Mouse (Mus musculus): ENCODE data around the gene Foxred2. TPM values are rescaled to one million over a fixed set of nuclear protein-coding genes. Genes with fewer than 3 reads are reported as not detected.

Gene Foxred2
- polyA plus RNA-seq, 1 experiment = 10.9 TPM

DNA sequence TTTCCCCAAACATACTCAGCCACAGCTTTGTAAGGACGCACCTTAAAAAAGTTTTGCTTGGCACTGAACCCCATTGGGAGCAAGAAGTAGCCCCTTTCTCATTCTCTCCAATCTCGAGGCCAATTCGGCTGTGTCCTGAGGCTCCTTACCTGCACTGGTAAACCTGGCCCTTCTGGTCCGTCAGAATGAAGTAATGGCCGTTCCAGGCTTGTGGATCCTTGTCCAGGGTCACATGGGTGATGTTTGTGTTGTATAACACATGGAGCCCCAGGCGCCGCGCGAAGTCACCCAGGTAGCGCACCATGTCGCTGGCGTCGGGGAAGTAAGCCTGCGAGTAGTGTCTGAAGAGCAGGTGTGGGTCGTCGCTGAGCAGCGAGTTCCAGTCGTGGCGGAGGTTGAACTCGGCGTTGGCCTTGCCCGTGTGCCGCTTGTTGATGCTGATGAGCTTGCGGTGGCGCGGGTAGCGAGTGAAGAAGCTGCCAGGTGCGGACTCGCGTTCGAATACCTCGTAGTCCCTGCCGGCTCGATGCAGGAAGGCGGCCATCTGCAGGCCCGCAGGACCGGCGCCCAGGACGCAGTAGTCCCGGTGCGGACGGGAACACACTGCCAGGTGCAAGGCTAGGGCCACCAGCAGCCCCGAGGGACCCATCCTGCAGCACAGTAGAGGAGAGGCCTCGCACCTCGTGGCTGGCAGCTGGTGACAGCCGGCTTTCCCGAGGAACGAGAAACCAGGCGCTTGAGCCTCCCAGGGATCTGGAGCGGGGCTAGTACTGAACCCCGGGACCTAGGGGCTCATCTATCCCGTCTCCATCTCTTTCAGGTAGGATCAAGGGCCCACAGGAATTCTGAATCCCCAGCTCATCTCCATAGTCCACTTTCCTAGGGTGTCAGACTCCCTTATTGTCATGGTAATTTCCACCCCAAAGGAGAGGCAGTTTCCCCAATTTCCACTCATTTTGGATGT lies 800 bp downstream of the Foxred2 start:
- no peak overlapping the region for H3K27ac ChIP-seq (ENCODE audit: insufficient read depth, low read length)
- H3K4me3 ChIP-seq (ENCODE audit: low read depth, low read length) = peak overlapping the region; percentile 56
- TF ChIP-seq EP300 (IDR thresholded peaks at IDR 0.05; ENCODE audit: insufficient read depth, low read depth, low read length) (no peak), POLR2A (IDR thresholded peaks at IDR 0.05; ENCODE audit: insufficient read depth, low read length) (no peak), CTCF (IDR thresholded peaks at IDR 0.05; ENCODE audit: low read depth, low read length) (no peak)
- peaks cover 2% of the 10 kb centered on the region for H3K4me1 ChIP-seq (ENCODE audit: control insufficient read depth, insufficient read depth, low read length)
- H3K9me3 ChIP-seq (replicated peaks; ENCODE audit: control insufficient read depth, insufficient read depth, low read length, poor library complexity, severe bottlenecking) = no peaks in the 10 kb centered on the region
- H3K27me3 ChIP-seq (ENCODE audit: control insufficient read depth, insufficient read depth, low read length, poor library complexity, severe bottlenecking) = no peaks in the 10 kb centered on the region
- H3K36me3 ChIP-seq (ENCODE audit: control insufficient read depth, insufficient read depth, low read length, poor library complexity, severe bottlenecking) = peaks cover 21% of the 10 kb centered on the region
- peak overlapping the region; percentile 67 for H3K9ac ChIP-seq (ENCODE audit: low read depth, poor library complexity, severe bottlenecking)

DNA sequence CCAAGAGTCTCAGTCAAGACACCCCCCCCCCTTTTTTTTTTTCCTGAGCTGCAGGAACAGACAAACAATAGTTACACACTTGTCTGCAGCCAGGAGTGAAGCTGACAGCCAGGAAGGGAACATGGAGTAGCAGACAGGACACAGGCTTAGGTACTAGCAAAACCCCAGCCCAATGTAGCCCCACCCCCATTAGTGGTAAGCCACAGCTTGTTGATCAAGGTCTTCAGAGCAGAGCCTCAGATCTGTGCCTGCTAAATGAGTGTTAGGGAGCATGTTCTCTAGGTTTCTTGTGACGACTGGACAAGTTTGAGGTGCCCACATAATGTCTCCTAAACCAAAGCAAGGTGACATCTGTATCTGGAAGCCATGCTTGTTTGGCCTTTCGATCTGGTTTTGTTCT lies 2.2 kb downstream of the Foxred2 start:
- TF ChIP-seq POLR2A (IDR thresholded peaks at IDR 0.05; ENCODE audit: insufficient read depth, low read length) = no peak
- TF ChIP-seq CTCF (IDR thresholded peaks at IDR 0.05; ENCODE audit: low read depth, low read length) = no peak
- TF ChIP-seq EP300 (IDR thresholded peaks at IDR 0.05; ENCODE audit: insufficient read depth, low read depth, low read length) = no peak
- Histone ChIP-seq H3K4me3 (ENCODE audit: low read depth, low read length) (no peak overlapping the region), H3K4me1 (ENCODE audit: control insufficient read depth, insufficient read depth, low read length) (peaks cover 2% of the 10 kb centered on the region), H3K9ac (ENCODE audit: low read depth, poor library complexity, severe bottlenecking) (no peak overlapping the region), H3K9me3 (replicated peaks; ENCODE audit: control insufficient read depth, insufficient read depth, low read length, poor library complexity, severe bottlenecking) (no peaks in the 10 kb centered on the region), H3K36me3 (ENCODE audit: control insufficient read depth, insufficient read depth, low read length, poor library complexity, severe bottlenecking) (peaks cover 8% of the 10 kb centered on the region), H3K27ac (ENCODE audit: insufficient read depth, low read length) (no peak overlapping the region), H3K27me3 (ENCODE audit: control insufficient read depth, insufficient read depth, low read length, poor library complexity, severe bottlenecking) (no peaks in the 10 kb centered on the region)

DNA sequence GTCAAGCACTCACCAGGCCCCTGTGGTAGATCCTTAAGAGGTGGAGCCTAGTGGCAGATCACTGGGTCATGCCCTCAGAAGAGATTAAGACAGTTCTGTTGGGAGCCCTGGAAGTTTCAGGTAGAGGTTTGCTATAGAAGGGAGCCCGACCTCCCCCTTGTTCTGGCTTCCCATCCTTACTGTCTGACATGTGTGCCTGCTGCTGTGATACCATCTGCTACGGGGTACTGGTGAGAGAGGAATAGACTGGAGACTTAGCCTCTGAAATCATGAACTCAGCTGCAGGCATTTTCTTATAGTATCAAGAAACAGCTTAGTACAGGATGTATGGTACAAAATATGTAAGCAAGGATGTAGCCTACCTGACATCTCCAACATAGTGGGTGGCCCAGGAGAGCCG lies 3.6 kb downstream of the Foxred2 start:
- H3K9me3 ChIP-seq (replicated peaks; ENCODE audit: control insufficient read depth, insufficient read depth, low read length, poor library complexity, severe bottlenecking) = no peaks in the 10 kb centered on the region
- H3K36me3 ChIP-seq (ENCODE audit: control insufficient read depth, insufficient read depth, low read length, poor library complexity, severe bottlenecking) = no peaks in the 10 kb centered on the region
- no peak overlapping the region for H3K9ac ChIP-seq (ENCODE audit: low read depth, poor library complexity, severe bottlenecking)
- no peak overlapping the region for H3K27ac ChIP-seq (ENCODE audit: insufficient read depth, low read length)
- no peaks in the 10 kb centered on the region for H3K27me3 ChIP-seq (ENCODE audit: control insufficient read depth, insufficient read depth, low read length, poor library complexity, severe bottlenecking)
- TF ChIP-seq POLR2A (IDR thresholded peaks at IDR 0.05; ENCODE audit: insufficient read depth, low read length) (no peak), EP300 (IDR thresholded peaks at IDR 0.05; ENCODE audit: insufficient read depth, low read depth, low read length) (no peak), CTCF (IDR thresholded peaks at IDR 0.05; ENCODE audit: low read depth, low read length) (no peak)
- no peak overlapping the region for H3K4me3 ChIP-seq (ENCODE audit: low read depth, low read length)
- peaks cover 2% of the 10 kb centered on the region for H3K4me1 ChIP-seq (ENCODE audit: control insufficient read depth, insufficient read depth, low read length)

DNA sequence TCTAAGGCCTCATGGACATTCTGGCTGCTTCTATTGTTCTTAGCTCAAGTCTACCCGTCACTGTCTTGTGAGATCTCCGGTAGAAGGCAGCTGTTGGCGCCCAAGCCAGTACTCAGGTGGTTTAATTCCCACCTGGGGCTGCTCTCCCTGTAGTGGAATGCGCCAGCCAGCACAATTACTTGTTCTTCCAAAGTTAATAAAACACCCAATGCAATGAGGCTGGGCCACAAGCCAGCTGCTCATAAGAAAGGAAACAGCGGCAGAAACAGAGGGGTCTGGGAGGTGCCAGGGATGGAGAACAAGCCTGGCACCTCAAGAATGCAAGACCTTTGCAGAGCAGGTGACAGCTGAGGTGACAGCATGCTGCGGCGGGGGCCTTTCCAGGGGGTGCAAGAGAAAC lies 7.5 kb downstream of the Foxred2 start:
- H3K27ac ChIP-seq (ENCODE audit: insufficient read depth, low read length) = no peak overlapping the region
- no peaks in the 10 kb centered on the region for H3K27me3 ChIP-seq (ENCODE audit: control insufficient read depth, insufficient read depth, low read length, poor library complexity, severe bottlenecking)
- TF ChIP-seq EP300 (IDR thresholded peaks at IDR 0.05; ENCODE audit: insufficient read depth, low read depth, low read length) = no peak
- no peaks in the 10 kb centered on the region for H3K4me1 ChIP-seq (ENCODE audit: control insufficient read depth, insufficient read depth, low read length)
- no peak overlapping the region for H3K9ac ChIP-seq (ENCODE audit: low read depth, poor library complexity, severe bottlenecking)
- H3K36me3 ChIP-seq (ENCODE audit: control insufficient read depth, insufficient read depth, low read length, poor library complexity, severe bottlenecking) = 0 out of 2 replicates have a peak, but pooled peaks cover 2% of the 10 kb centered on the region
- no peak overlapping the region for H3K4me3 ChIP-seq (ENCODE audit: low read depth, low read length)
- no peaks in the 10 kb centered on the region for H3K9me3 ChIP-seq (replicated peaks; ENCODE audit: control insufficient read depth, insufficient read depth, low read length, poor library complexity, severe bottlenecking)

DNA sequence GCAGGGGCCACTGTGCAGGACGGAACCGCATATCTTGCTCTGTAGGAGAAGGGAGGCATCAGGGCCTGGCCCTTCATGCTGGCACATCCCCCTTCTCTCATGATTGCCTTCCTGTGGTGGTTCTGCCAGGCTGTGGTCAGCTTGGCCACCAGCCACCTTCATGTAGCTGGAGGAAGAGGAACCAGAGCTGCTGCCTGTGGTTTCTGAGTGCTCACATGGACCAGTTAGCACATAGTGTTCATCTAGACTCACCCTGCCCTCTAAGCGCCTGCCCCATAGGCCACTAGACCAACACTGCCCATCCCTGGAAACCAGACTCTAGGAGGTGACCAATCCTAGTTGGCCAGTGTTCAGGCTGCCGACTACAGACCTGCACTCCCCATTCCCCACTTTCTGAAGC lies 10.8 kb downstream of the Foxred2 start:
- Histone ChIP-seq H3K4me1 (ENCODE audit: control insufficient read depth, insufficient read depth, low read length) (no peaks in the 10 kb centered on the region), H3K36me3 (ENCODE audit: control insufficient read depth, insufficient read depth, low read length, poor library complexity, severe bottlenecking) (0 out of 2 replicates have a peak, but pooled peaks cover 2% of the 10 kb centered on the region), H3K27ac (ENCODE audit: insufficient read depth, low read length) (no peak overlapping the region), H3K4me3 (ENCODE audit: low read depth, low read length) (no peak overlapping the region), H3K9ac (ENCODE audit: low read depth, poor library complexity, severe bottlenecking) (no peak overlapping the region), H3K9me3 (replicated peaks; ENCODE audit: control insufficient read depth, insufficient read depth, low read length, poor library complexity, severe bottlenecking) (no peaks in the 10 kb centered on the region), H3K27me3 (ENCODE audit: control insufficient read depth, insufficient read depth, low read length, poor library complexity, severe bottlenecking) (no peaks in the 10 kb centered on the region)
- TF ChIP-seq POLR2A (IDR thresholded peaks at IDR 0.05; ENCODE audit: insufficient read depth, low read length) (no peak), CTCF (IDR thresholded peaks at IDR 0.05; ENCODE audit: low read depth, low read length) (no peak), EP300 (IDR thresholded peaks at IDR 0.05; ENCODE audit: insufficient read depth, low read depth, low read length) (no peak)

DNA sequence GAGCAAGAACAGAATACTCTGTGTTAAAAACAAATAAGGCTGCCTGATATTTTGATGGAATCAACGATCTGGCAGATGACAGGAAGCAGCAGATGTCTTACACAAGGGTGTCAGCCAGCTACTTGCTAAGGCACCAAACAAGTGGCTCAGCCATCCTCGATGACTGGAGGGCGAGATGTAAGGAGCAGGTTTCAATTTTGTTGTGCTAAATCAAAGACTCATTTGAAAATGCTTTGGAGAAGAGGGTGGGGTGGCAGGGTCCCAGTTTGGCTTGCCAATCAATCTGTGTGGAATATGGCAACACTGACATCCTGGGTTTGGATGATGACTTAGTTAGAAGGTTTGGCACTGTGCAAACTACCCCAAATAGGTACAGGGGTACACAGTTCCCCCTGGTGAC lies 15.0 kb downstream of the Foxred2 start:
- Histone ChIP-seq H3K27ac (ENCODE audit: insufficient read depth, low read length) (no peak overlapping the region), H3K36me3 (ENCODE audit: control insufficient read depth, insufficient read depth, low read length, poor library complexity, severe bottlenecking) (0 out of 2 replicates have a peak, but pooled peaks cover 2% of the 10 kb centered on the region), H3K4me1 (ENCODE audit: control insufficient read depth, insufficient read depth, low read length) (no peaks in the 10 kb centered on the region), H3K9ac (ENCODE audit: low read depth, poor library complexity, severe bottlenecking) (no peak overlapping the region), H3K9me3 (replicated peaks; ENCODE audit: control insufficient read depth, insufficient read depth, low read length, poor library complexity, severe bottlenecking) (no peaks in the 10 kb centered on the region), H3K27me3 (ENCODE audit: control insufficient read depth, insufficient read depth, low read length, poor library complexity, severe bottlenecking) (no peaks in the 10 kb centered on the region), H3K4me3 (ENCODE audit: low read depth, low read length) (no peak overlapping the region)
- TF ChIP-seq EP300 (IDR thresholded peaks at IDR 0.05; ENCODE audit: insufficient read depth, low read depth, low read length) (no peak), CTCF (IDR thresholded peaks at IDR 0.05; ENCODE audit: low read depth, low read length) (no peak), POLR2A (IDR thresholded peaks at IDR 0.05; ENCODE audit: insufficient read depth, low read length) (no peak)

All from ES-Bruce4 (cell line).